Mouse (Mus musculus): ENCODE measurements around the gene Ifnk.

Ifnk gene

GRCm38 (mm10) chr4:35151756-35152155 is at the start of gene Ifnk:
Ifnk (plus strand) TSS chr4:35152056.
- no peak for DNase-seq

GRCm38 (mm10) chr4:35105115-35105773 is 46.6 kb upstream of the Ifnk start:
- no peak for DNase-seq

- no peak for DNase-seq
Measured at GRCm38 (mm10) chr4:35112452-35112851, 39.4 kb upstream of the Ifnk start.

DNA sequence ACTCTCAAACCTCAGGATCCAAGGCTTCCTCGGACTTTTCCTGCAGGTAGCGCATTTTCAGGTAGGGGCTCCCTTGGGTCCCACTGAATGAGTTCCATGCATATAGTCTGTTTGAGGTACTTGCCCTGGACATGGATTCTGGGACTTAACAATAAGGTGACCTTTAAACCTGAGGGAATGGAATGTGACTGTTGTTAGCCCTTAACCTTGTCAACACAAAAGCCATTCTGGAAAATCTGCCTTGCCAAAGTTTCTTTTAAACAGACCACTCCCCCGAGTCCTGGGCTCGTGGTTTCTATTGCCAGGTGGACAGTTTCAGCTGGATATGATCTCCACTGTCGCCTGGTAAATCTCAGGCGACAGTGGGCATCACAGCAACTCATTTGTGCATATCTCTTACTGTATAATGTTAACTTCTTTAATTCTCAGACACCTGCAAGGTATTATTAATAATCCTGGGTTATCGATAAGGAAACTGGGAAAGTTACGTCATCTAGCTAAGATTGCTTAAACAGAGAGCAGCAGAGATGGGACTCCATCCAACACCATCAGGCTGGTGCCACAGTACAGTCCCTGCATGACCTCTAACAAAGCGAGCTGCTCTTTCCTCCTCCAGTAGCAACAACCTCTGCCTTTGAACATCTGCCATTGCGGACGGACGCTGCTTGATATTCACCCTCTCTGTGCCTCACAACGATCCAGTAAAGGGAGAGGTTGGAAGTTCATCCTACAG is 38.2 kb upstream of the Ifnk start:
- no peak for DNase-seq

GRCm38 (mm10) chr4:35114950-35115349 is 36.9 kb upstream of the Ifnk start:
- DNase-seq: no peak

DNA sequence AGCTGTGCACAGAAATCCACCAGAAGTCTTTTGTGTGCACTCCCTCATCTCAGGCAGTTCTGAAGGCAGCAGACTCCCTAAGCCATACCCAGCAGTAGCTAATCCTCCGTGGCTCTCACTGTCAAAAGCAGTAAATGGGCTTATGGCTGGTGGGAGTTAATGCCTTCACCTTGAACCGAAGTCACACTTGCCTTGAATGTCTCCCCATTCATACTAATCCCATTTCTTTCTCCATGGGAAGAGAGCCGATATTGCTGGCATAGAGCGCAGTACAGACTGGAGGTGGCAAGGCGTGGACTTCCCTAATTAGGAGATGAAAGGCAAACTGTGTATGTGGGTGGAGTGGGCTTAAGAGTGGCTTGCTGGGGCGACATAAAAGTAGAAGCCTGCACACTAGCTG is 35.9 kb upstream of the Ifnk start:
- no peak for DNase-seq

DNA sequence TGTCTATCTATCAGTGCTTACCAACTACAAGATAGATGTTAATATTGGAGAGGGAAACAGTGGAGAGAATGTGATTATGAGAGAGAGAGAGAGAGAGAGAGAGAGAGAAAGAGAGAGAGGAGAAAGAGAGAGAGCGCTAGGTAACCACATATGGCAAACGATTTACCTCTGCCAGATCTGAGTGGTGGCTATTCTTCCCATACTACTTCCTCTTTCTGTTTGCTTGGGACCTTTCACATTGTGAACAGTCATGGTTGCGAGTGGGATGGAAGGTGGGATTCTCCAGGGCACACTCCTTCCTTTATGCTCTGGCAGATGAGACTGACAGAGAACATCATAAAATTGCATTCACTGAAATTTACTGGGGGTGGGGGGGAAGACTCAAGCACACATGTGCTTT is 34.7 kb upstream of the Ifnk start:
- DNase-seq: no peak

DNA sequence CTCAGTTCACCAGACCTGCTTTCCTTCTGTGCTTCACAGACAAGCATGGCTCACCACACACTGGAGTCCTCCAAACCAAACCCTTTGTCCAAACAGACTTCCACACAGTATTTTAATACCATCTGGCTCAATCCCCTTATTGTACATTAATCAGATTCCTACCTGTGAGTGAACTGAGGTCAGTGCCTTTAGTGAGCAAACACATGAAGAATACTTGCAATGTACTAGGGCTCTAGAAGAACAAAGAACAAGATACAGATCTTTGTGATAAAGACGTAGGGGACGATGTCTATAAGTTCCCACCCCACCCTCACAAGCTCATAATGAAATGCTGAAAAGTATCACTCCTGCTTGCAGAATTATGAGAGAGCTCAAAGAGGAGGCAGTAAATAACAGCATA is 33.0 kb upstream of the Ifnk start:
- no peak for DNase-seq

DNA sequence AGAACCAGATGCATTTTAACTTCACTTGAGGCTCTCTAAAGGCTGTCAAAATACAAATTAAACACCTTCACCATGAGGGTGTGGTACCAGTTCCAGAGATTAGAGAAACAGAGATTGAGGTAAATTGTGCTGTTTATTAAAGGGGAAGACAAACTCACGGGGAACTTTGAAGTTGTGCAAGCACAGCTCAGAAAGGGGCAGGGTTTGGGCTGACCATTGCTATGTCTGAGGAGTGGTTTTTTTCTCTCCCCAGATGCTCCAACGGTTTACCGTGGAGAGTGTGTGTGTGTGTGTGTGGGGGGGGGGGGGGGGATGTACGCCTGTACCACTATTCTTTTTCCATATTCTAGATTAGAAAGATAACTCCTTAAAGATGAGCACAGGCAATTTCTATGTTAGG is 31.7 kb upstream of the Ifnk start:
- no peak for DNase-seq

DNA sequence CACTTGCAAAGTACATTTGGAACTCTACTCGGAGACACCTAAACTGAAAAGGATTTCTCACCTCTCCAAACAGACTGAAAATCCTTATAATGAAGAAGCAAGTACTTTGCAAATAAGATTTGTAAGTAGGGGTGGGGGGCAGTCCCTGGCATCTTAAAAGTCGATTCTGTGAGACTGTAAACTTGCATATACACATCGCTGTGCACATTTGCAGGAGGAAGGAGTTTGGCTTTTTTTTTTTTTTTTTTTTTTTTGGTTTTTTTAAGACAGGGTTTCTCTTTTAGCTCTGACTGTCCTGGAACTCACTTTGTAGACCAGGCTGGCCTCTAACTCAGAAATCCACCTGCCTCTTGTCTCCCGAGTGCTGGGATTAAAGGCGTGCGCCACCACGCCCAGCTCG is 31.3 kb upstream of the Ifnk start:
- DNase-seq: no peak

DNA sequence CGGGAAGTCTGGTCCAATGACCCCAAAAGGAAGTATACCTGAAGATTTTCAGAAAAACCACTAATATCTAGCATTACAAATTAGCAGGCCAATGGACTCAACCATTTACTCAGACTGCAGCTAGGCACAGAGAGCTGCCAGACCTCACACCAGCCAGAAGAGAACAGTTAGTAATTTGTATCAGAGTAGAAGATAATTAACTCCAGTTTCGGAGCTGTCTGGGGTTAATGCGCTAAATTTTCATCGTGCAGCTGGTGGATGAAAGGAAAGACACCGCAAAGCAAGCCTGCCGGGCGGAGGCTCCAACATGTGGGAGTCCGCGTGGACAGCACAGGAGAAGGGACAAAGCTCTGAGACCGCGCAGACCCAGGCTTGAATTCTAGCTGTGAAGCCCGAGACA is 30.8 kb upstream of the Ifnk start:
- no peak for DNase-seq

GRCm38 (mm10) chr4:35123087-35123486 is 28.8 kb upstream of the Ifnk start:
- no peak for DNase-seq

GRCm38 (mm10) chr4:35124027-35124426 is 27.8 kb upstream of the Ifnk start:
- no peak for DNase-seq

DNA sequence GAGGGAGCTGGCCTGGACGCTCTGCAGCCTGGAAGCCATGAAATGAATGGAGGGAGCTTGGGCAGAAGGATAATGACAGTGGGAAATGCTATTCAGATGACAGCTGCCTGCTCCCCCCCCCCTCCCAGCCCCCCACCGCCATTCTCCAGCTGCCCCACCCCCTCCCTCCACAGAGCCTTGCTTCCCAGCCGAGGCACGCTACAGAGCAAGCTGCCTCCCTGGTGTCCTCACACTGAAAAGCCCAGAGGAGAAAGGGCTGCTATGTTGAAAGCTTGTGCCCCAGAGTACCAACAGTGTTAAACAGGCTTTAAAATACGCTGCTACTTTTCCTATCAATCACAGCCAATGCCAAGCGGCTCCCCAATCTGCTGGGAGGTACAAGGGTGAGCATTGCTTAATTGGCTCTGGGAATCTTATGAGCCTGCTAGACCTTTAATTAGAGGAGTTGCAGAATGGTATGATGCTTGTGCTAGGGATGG is 26.5 kb upstream of the Ifnk start:
- DNase-seq: no peak

DNA sequence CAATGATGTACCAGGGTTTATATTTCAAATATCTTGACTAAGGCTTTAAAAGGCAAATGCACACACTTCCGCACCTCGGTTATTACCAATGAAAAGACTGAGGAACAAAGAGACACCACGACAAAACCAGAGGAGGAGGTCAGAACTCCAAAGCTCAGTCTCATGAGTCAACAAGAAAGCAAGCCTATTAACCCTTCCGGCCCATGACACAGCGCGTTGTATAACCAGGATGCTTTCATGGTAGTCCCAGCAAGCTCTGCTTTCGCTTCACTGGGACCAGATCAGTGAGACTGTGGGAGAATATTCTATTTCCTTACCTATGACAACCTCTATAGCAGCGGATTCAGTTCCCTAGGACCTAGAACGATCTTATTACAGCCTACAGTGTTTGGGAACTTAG is 25.1 kb upstream of the Ifnk start:
- no peak for DNase-seq

GRCm38 (mm10) chr4:35127759-35128158 is 24.1 kb upstream of the Ifnk start:
- DNase-seq: no peak

GRCm38 (mm10) chr4:35130411-35130948 is 21.4 kb upstream of the Ifnk start:
- no peak for DNase-seq

DNA sequence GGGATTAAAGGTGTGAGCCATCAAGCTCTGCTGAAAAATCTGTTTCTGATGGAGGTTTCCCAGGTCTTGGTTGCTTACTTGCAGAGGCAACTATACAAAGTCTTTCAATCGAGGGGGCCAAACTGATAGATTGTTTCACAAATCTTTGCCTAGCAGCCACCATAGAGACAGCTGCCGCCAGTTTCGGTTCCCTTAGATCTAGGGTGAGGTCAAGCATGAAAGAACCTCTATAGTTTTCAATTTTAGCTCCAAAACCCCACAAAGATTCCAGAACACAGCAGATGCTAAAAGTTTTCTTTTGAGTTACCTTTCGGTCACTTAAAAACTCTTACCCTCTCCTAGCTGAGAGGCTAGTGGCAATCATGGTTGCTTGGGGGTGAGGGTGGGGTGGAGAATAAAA is 20.3 kb upstream of the Ifnk start:
- no peak for DNase-seq

DNA sequence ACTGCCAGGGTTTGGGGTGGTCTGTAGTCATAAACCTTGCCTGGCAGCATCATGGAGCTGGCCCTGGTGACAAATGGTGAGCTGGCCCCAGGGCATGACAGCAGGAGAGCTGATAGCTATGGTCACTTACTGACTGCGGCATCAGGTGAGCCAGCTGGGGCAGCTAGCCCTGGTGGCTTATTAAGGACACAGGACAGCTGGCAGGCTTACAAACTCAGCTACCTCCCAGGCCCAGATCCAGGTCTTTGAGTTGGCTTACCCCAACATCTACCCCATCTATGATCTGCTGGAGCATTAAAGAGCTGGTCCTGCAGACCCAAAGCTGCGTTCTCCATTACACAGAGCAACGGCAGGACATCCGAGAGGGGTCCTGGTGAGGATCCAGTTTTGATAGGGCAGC is 18.4 kb upstream of the Ifnk start:
- no peak for DNase-seq

DNA sequence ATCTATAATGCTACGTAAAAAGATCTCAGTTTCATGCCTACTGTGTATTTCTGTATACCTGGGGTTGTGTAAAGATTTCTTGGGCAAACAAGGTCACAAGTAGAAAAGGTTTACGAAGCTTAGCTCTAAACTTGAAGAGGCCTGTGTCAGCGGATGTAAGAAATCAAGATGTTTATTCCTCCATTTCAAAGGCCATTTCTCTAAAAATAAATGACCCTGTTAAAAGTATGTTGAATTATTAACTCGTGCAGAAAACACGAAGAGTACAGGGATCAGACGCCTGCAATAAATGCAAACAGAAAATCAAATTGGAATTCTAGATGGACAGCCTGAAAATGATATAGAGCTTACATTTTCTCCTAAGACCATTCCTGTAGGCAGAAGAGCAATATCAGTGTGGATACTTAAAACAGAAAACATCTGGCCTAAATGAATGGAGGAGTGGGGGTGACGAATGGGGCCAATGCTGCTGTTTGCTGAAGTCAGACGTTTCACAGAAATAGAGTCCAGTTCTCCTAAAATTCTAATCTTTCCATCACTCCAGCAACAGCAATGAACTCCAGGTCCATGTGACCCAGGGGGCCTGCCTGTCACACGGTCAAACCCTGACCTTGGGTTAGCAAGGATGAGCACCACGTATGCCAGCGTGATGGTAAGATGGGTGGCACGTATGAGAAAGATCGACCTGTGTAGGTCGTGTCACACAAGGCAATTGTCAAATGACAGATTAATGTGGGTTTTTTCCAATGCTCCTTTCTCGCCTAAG is 16.8 kb upstream of the Ifnk start:
- DNase-seq: no peak

- no peak for DNase-seq
Measured at GRCm38 (mm10) chr4:35135806-35136205, 16.1 kb upstream of the Ifnk start.

DNA sequence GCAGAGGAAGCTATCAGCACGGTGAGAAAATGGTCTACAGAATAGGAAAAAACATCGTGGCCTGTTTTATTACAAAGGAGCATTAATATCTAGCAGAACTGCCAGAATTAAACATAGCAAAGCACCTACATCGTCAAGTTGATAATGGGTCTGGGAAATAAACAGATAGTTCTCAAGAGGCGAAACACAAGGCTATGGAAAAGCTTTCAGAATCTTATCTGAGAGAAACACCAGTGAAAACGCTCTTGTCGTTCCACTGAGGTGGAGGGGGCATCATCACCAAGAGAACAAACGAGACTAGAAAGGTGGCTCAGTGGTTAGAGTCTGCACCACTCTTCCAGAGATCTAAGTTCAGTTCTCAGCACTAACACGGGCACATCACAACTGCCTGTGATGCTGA is 14.9 kb upstream of the Ifnk start:
- no peak for DNase-seq

GRCm38 (mm10) chr4:35138077-35138476 is 13.8 kb upstream of the Ifnk start:
- peak; percentile 53 for DNase-seq

DNA sequence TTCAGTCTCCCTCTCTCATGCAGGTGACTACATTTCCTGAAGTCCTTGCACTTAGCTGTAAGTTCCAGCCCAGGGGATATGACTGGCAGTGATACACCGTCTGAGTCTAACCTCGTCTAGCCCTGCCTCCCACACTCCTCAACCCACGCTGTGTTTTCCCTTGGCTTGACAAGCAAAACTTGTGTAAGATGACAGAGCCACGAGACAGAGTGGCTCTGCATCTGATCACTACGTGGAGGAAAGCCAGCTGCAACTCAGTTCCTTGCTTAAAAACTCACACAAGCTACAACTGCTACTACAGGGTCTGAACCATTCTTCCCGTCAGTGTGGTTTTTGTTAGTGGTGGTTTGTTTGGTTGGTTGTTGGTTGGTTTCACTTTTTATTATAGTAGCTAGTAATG is 11.5 kb upstream of the Ifnk start:
- peak; percentile 60 for DNase-seq

All from thymus, postnatal 25 days (tissue).